Mouse (Mus musculus): Measurements from ENCODE around the gene H1foo.

DNA sequence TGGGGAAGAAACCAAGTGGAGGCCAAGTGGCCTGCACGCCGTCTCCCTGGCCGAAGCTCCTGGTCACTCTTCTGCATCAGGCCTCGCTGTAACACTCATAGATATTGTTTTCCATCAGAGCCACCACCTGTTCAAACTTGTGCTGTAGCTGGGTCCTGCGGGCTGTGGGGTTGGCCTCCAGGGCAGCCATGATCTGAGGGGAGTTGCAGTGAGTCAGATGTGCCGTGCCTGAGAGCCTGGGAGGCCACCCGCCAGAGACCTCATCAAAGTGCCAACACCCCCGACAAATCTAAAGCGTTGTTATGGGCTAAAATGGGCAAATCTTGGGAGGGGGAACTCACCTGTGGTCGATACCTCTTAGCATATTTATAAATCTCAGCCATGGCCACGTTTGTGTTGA lies 10.9 kb downstream of the H1foo start:
- no peak for TF ChIP-seq CTCF (IDR thresholded peaks at IDR 0.05; ENCODE audit: low read depth)
- TF ChIP-seq EP300 (IDR thresholded peaks at IDR 0.05; ENCODE audit: low read depth), result no peak

Data from heart, postnatal 0 days (tissue).